Mouse (Mus musculus) T-helper 2 cell (primary cell): ENCODE measurements at regions not wholly inside any gene's neighbourhood (a gene's known extent, or its start where the extent isn't known, plus 50 kb on each side); places are given as distances from the start of the nearest gene placed in this dataset.

Experiments
- in situ Hi-C: fragments of 300-600 bp; cut with MboI, MseI; formaldehyde crosslinking; loops from one replicate; pipeline ENCODE4 v1.15.1; 2025; ENCODE audit warnings: high pct_unique_total_duplicates

- in situ Hi-C loops: no loop called here
Measured at GRCm38 (mm10) chr10:35654548-35655180, 57.0 kb downstream of the Amd2 start.

- in situ Hi-C loops: no loop called here
Measured at GRCm38 (mm10) chr10:35649930-35650329, 61.8 kb downstream of the Amd2 start.

GRCm38 (mm10) chr10:35620853-35621252 is 90.8 kb downstream of the Amd2 start:
- in situ Hi-C loops: loop anchor here (25.0 kb wide), 1 partner anchor 1016 kb away; no protein-coding TSS in a partner anchor

GRCm38 (mm10) chr10:35586251-35586650 is 125.4 kb downstream of the Amd2 start:
- in situ Hi-C loops: no loop called here
